Mouse (Mus musculus) MEL (cell line): Measurements from ENCODE around the gene Tmprss13.

Source experiments
- CTCF ChIP-seq, 3 experiments: IDR thresholded peaks in 2 of 3; conservative IDR thresholded peaks in 1 of 3; 2 replicates each; pipeline ENCODE4 v1.5.1; 2011 to 2012; ENCODE audit warnings: low read length in 3 of 3, low read depth in 2 of 3, mild to moderate bottlenecking in 2 of 3, improper control_type of control experiment in 1 of 3, inconsistent platforms in 1 of 3, mixed read lengths in 1 of 3, moderate library complexity in 1 of 3; ENCODE audit not compliant: control insufficient read depth in 1 of 3, insufficient read depth in 1 of 3, poor library complexity in 1 of 3, severe bottlenecking in 1 of 3
- EP300 ChIP-seq, 2 experiments: IDR thresholded peaks; 2 replicates each; pipeline ENCODE4 v1.6.1; 2011; ENCODE audit warnings: improper control_type of control experiment in 2 of 2, low read length in 2 of 2, low read depth in 1 of 2, mild to moderate bottlenecking in 1 of 2

DNA sequence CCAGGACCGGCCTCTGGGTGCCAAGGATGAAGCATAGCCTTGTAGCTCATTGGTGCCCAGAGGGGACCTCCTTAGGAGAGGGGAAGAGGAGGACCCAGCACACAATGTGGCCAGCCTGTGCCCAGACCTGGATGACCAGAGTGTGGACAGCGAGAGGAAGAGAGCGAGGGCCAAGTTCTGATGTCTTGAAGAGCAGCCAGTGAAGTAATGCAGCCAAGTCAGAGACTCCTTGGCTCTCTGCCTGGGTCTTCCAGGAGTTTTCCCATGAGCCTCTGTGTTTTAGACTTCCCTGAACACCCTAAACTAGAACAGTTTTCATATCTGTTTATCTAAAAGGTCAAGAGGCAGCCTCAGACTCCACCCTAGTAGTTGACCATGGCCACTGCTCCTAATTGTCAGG is 1.3 kb upstream of the Tmprss13 start:
- TF ChIP-seq CTCF (IDR thresholded peaks at IDR 0.05 in 2 of 3, conservative IDR thresholded peaks at IDR 0.05 in 1 of 3; ENCODE audit: control insufficient read depth in 1 of 3, insufficient read depth in 1 of 3, low read depth in 2 of 3, low read length in 3 of 3, poor library complexity in 1 of 3, severe bottlenecking in 1 of 3) (no peak), EP300 (IDR thresholded peaks at IDR 0.05; ENCODE audit: low read depth in 1 of 2, low read length in 2 of 2) (no peak)
